10 mouse cellular contexts compared by ENCODE assay signal in the genomic region with DNA sequence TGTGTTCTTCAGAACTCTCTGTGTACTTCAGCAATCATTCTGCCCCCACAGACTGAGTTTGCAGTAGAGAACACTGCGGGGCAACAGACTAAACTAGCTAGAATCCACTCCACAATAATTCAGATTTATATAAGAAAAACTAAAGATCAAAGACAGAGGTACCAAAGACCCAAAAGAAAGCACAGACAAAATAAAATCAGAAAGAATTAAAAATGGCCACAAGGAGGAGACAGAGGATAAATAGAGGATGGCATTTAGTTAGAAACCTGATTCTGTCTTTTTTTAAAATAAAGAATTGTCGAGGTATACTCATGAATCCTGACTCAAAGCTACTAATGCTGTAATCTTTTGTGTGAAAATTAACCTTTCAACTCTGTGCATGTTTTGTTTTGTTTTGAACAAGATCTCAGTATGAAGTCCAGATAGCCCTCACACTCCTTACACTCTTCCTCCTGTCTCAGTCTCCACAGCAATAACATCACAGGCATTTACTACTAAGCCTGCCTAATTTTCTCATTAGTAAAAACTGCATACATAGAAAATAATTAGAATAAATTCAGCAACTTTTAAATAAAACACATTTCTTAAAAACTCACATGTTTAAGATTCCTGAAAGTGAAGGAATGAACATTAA. TPM values are rescaled to one million over a fixed set of nuclear protein-coding genes. Genes with fewer than 3 reads are reported as not detected.
DNase-seq lines count a peak whose midpoint lies in the region; ATAC-seq and TF ChIP-seq lines count a peak whose summit lies in the region.
"Had no signal": no experiment of that assay in that cellular context is flagged by ENCODE, and none has a peak within 500 bp of the region (broad histone marks: within the 10 kb centered on the region; RNA-seq: fewer than 3 reads in every experiment).

No protein-coding gene starts in this region.

- peak; percentile 37; the same call in 1 of the 2 replicates for TF ChIP-seq CTCF in kidney, adult 2 months (conservative IDR thresholded peaks at IDR 0.05; ENCODE audit: insufficient read depth, insufficient read length, low read depth, low read length)

- TF ChIP-seq POLR2A in kidney, adult 2 months (IDR thresholded peaks at IDR 0.05; ENCODE audit: low read depth, low read length) = no peak

- no peaks in the 10 kb centered on the region for H3K27me3 ChIP-seq in kidney, adult 2 months (replicated peaks; ENCODE audit: control insufficient read depth, insufficient read depth, low read length)
- H3K27me3 ChIP-seq: embryonic facial prominence, embryonic 12.5 days; heart, embryonic 12.5 days had no signal

- peaks cover 2% of the 10 kb centered on the region; the same call in 1 of the 2 replicates for H3K4me1 ChIP-seq in kidney, adult 2 months (ENCODE audit: control insufficient read depth, insufficient read depth, low read length)
- H3K4me1 ChIP-seq: embryonic facial prominence, embryonic 12.5 days; heart, embryonic 12.5 days had no signal

- no peak overlapping the region for H3K4me3 ChIP-seq in kidney, adult 2 months (ENCODE audit: insufficient read depth, low read depth, low read length)
- H3K4me3 ChIP-seq: embryonic facial prominence, embryonic 12.5 days; heart, embryonic 12.5 days had no signal

- 14% methylated on average over 2 of the region's 2 CpGs for WGBS in kidney, adult 2 months

- no peaks in the 10 kb centered on the region for H3K36me3 ChIP-seq in kidney, adult 2 months (ENCODE audit: control insufficient read depth, insufficient read depth, low read length)
- H3K36me3 ChIP-seq: embryonic facial prominence, embryonic 12.5 days; heart, embryonic 12.5 days had no signal

- no peak overlapping the region for H3K27ac ChIP-seq in kidney, adult 2 months (ENCODE audit: insufficient read depth, low read depth, low read length)
- H3K27ac ChIP-seq: embryonic facial prominence, embryonic 12.5 days had no signal

- DNase-seq in CD4-positive, CD25-positive, alpha-beta regulatory T cell, adult 2 months (ENCODE audit: low read depth, low spot score) = peak; percentile 20
- peak; percentile 50 for DNase-seq in kidney, adult 2 months
- no peak for DNase-seq in kidney, postnatal 4 days
- DNase-seq in A20 (ENCODE audit: low read depth, low spot score) = peak; percentile 56
- no peak for DNase-seq in frontal cortex, postnatal 25 days (ENCODE audit: low spot score in 2 of 2)

- no peak for ATAC-seq in CD4-positive, CD25-positive, alpha-beta regulatory T cell, adult 4 months
- 0 out of 2 replicates have a peak, but pooled peaks have one; percentile 51 for ATAC-seq in megakaryocyte-erythroid progenitor cell, adult 5-6 weeks (replicated peaks; ENCODE audit: low FRiP score, low TSS enrichment, poor library complexity, severe bottlenecking)
- ATAC-seq in erythroblast, adult 5-6 weeks (replicated peaks; ENCODE audit: low FRiP score, poor library complexity, severe bottlenecking) = no peak

RNA-seq across cellular contexts. Expression of a gene that starts 3.9 kb away (rescaled TPM):
- under 1 TPM in 1 of 2 experiments, not detected in 1; 0.56 TPM for polyA plus RNA-seq in CD4-positive, CD25-positive, alpha-beta regulatory T cell, adult 4 months (2017; shearing (Covaris generic))
- 0.24 and 0.41 TPM in 2 replicates for polyA plus RNA-seq in kidney, adult 2 months (2012; rRNA removed)
- 0.47 TPM in 1 of 2 replicates, not detected in the other for total RNA-seq in megakaryocyte-erythroid progenitor cell, adult 5-6 weeks (2014; fragmentation: Nextera tagmentation)
- 2.8 TPM in 1 of 2 replicates, not detected in the other for total RNA-seq in megakaryocyte-erythroid progenitor cell, adult 5-6 weeks (2017)
- total RNA-seq in erythroblast, adult 5-6 weeks (2015; ENCODE audit: low replicate concordance) = 8.6 TPM in 1 of 2 replicates, not detected in the other
- total RNA-seq in erythroblast, adult 5-6 weeks (2017; ENCODE audit: low replicate concordance) = 0.56 and 4.3 TPM in 2 replicates

RNA-seq across cellular contexts. Expression of a gene that starts 7.5 kb away (rescaled TPM):
- not detected for polyA plus RNA-seq in CD4-positive, CD25-positive, alpha-beta regulatory T cell, adult 4 months (2017; shearing (Covaris generic))
- 0.06 and 0.12 TPM in 2 replicates for polyA plus RNA-seq in kidney, adult 2 months (2012; rRNA removed)
- not detected in 2 replicates for total RNA-seq in megakaryocyte-erythroid progenitor cell, adult 5-6 weeks (2014; fragmentation: Nextera tagmentation)
- total RNA-seq in megakaryocyte-erythroid progenitor cell, adult 5-6 weeks (2017) = not detected in 2 replicates
- total RNA-seq in erythroblast, adult 5-6 weeks (2015; ENCODE audit: low replicate concordance) = not detected in 2 replicates
- total RNA-seq in erythroblast, adult 5-6 weeks (2017; ENCODE audit: low replicate concordance) = not detected in 2 replicates
- polyA plus RNA-seq: embryonic facial prominence, embryonic 12.5 days had no signal

RNA-seq across cellular contexts. Expression of a gene that starts 15.5 kb away (rescaled TPM):
- not detected for polyA plus RNA-seq in CD4-positive, CD25-positive, alpha-beta regulatory T cell, adult 4 months (2017; shearing (Covaris generic))
- 0.42 and 0.86 TPM in 2 replicates for polyA plus RNA-seq in kidney, adult 2 months (2012; rRNA removed)
- not detected in 2 replicates for total RNA-seq in megakaryocyte-erythroid progenitor cell, adult 5-6 weeks (2014; fragmentation: Nextera tagmentation)
- 0.47 and 0.53 TPM in 2 replicates for total RNA-seq in megakaryocyte-erythroid progenitor cell, adult 5-6 weeks (2017)
- 0.63 TPM in 1 of 2 replicates, not detected in the other for total RNA-seq in erythroblast, adult 5-6 weeks (2015; ENCODE audit: low replicate concordance)
- 2.0 and 6.6 TPM in 2 replicates for total RNA-seq in erythroblast, adult 5-6 weeks (2017; ENCODE audit: low replicate concordance)

RNA-seq across cellular contexts. Expression of a gene that starts 50.7 kb away (rescaled TPM):
- 1 to 10 TPM; 1.3 to 1.4 TPM for polyA plus RNA-seq in CD4-positive, CD25-positive, alpha-beta regulatory T cell, adult 4 months (2017; shearing (Covaris generic))
- polyA plus RNA-seq in kidney, adult 2 months (2012; rRNA removed) = 0.34 and 0.63 TPM in 2 replicates
- 0.37 and 4.4 TPM in 2 replicates for total RNA-seq in megakaryocyte-erythroid progenitor cell, adult 5-6 weeks (2014; fragmentation: Nextera tagmentation)
- total RNA-seq in megakaryocyte-erythroid progenitor cell, adult 5-6 weeks (2017) = 3.4 and 6.6 TPM in 2 replicates
- 153 and 181 TPM in 2 replicates for total RNA-seq in erythroblast, adult 5-6 weeks (2015; ENCODE audit: low replicate concordance)
- 93.7 and 116 TPM in 2 replicates for total RNA-seq in erythroblast, adult 5-6 weeks (2017; ENCODE audit: low replicate concordance)

RNA-seq across cellular contexts. Expression of a gene that starts 58.6 kb away (rescaled TPM):
- not detected for polyA plus RNA-seq in CD4-positive, CD25-positive, alpha-beta regulatory T cell, adult 4 months (2017; shearing (Covaris generic))
- polyA plus RNA-seq in kidney, adult 2 months (2012; rRNA removed) = 2.6 and 2.8 TPM in 2 replicates
- not detected in 2 replicates for total RNA-seq in megakaryocyte-erythroid progenitor cell, adult 5-6 weeks (2014; fragmentation: Nextera tagmentation)
- total RNA-seq in megakaryocyte-erythroid progenitor cell, adult 5-6 weeks (2017) = not detected in 2 replicates
- total RNA-seq in erythroblast, adult 5-6 weeks (2015; ENCODE audit: low replicate concordance) = not detected in 2 replicates
- 0.17 and 1.1 TPM in 2 replicates for total RNA-seq in erythroblast, adult 5-6 weeks (2017; ENCODE audit: low replicate concordance)

Comparison
In these comparisons a context has a peak if more than half of its experiments do, and no peak if none do; other contexts are left out.
1. DNase-seq: peak in CD4-positive, CD25-positive, alpha-beta regulatory T cell, adult 2 months (single experiment), kidney, adult 2 months (single experiment) and A20 (single experiment); none in kidney, postnatal 4 days (0 of 2) and frontal cortex, postnatal 25 days (0 of 2).